Comparison of ENCODE assay signal across 11 mouse cellular contexts in genomic region chr14:121164866-121165265, GRCm38 (mm10).
DNase-seq lines count a peak whose midpoint lies in the region; ATAC-seq and TF ChIP-seq lines count a peak whose summit lies in the region.
"Had no signal": no experiment of that assay in that cellular context is flagged by ENCODE, and none has a peak within 500 bp of the region (broad histone marks: within the 10 kb centered on the region; RNA-seq: fewer than 3 reads in every experiment).

No protein-coding gene starts in this region.

- 73% methylated on average over 1 of the region's 1 CpGs for WGBS in liver, adult 2 months
- 73% methylated on average over 1 of the region's 1 CpGs for WGBS in liver, embryonic 11.5 days
- WGBS in intestine, embryonic 16.5 days = 71% methylated on average over 1 of the region's 1 CpGs

- H3K79me2 ChIP-seq in liver, adult 2 months (ENCODE audit: control insufficient read depth, insufficient read depth, low read length) = peaks cover 6% of the 10 kb centered on the region; the same call in 1 of the 2 replicates

- H3K36me3 ChIP-seq in liver, adult 2 months (ENCODE audit: control insufficient read depth, insufficient read depth, low read length) = no peaks in the 10 kb centered on the region
- H3K36me3 ChIP-seq in liver, embryonic 11.5 days (ENCODE audit: control insufficient read depth, insufficient read depth, low read length) = no peaks in the 10 kb centered on the region
- H3K36me3 ChIP-seq in intestine, embryonic 16.5 days (ENCODE audit: control insufficient read depth, insufficient read depth, low read length) = no peaks in the 10 kb centered on the region
- H3K36me3 ChIP-seq: midbrain, embryonic 13.5 days had no signal

- H3K4me3 ChIP-seq in liver, adult 2 months (ENCODE audit: insufficient read depth, low read depth, low read length) = no peak overlapping the region
- H3K4me3 ChIP-seq in liver, embryonic 11.5 days (ENCODE audit: low read depth, low read length) = no peak overlapping the region
- H3K4me3 ChIP-seq in intestine, embryonic 16.5 days (ENCODE audit: low read length) = no peak overlapping the region
- H3K4me3 ChIP-seq: midbrain, embryonic 13.5 days had no signal

- ATAC-seq in frontal cortex, adult (ENCODE audit: low TSS enrichment) = peak; percentile 8; the same call in 1 of the 2 replicates
- ATAC-seq in liver, embryonic 11.5 days (replicated peaks; ENCODE audit: low FRiP score) = no peak
- ATAC-seq in intestine, embryonic 16.5 days = no peak
- ATAC-seq in erythroid progenitor cell, adult 5-6 weeks (replicated peaks; ENCODE audit: low FRiP score, poor library complexity, severe bottlenecking) = no peak
- ATAC-seq: midbrain, embryonic 13.5 days had no signal

- DNase-seq in frontal cortex, postnatal 10 days (ENCODE audit: low spot score in 2 of 2) = no peak
- DNase-seq in liver, adult 2 months (ENCODE audit: extremely low read depth, low read depth, low spot score) = no peak
- DNase-seq in liver, embryonic 11.5 days (ENCODE audit: low spot score) = no peak
- DNase-seq in adipocyte (ENCODE audit: low spot score) = peak; percentile 93
- no peak for DNase-seq in right cerebral cortex, postnatal 36 days (ENCODE audit: low spot score in 2 of 2)
- DNase-seq: adrenal gland, adult 2 months; cerebellum, postnatal 25 days had no signal

- no peaks in the 10 kb centered on the region for H3K27me3 ChIP-seq in liver, adult 2 months (ENCODE audit: control insufficient read depth, insufficient read depth, low read length)
- no peaks in the 10 kb centered on the region for H3K27me3 ChIP-seq in liver, embryonic 11.5 days (replicated peaks; ENCODE audit: control insufficient read depth, insufficient read depth, low read length)
- H3K27me3 ChIP-seq in intestine, embryonic 16.5 days (replicated peaks; ENCODE audit: control insufficient read depth, insufficient read depth, low read length) = no peaks in the 10 kb centered on the region
- H3K27me3 ChIP-seq: midbrain, embryonic 13.5 days had no signal

- H3K9ac ChIP-seq in liver, adult 2 months (ENCODE audit: low read depth, low read length) = no peak overlapping the region
- H3K9ac ChIP-seq in liver, embryonic 11.5 days (ENCODE audit: low read depth, low read length) = no peak overlapping the region
- H3K9ac ChIP-seq in intestine, embryonic 16.5 days (ENCODE audit: low read depth, low read length) = no peak overlapping the region
- H3K9ac ChIP-seq: midbrain, embryonic 13.5 days had no signal

- no peak for TF ChIP-seq POLR2A in liver, adult 2 months (IDR thresholded peaks at IDR 0.05; ENCODE audit: extremely low read depth, insufficient read depth, low read length)

- no peak overlapping the region for H3K4me2 ChIP-seq in liver, embryonic 11.5 days
- H3K4me2 ChIP-seq in intestine, embryonic 16.5 days (ENCODE audit: low read depth, low read length) = no peak overlapping the region
- H3K4me2 ChIP-seq: midbrain, embryonic 13.5 days had no signal

- no peaks in the 10 kb centered on the region for H3K9me3 ChIP-seq in liver, embryonic 11.5 days (ENCODE audit: control insufficient read depth, low read length)
- no peaks in the 10 kb centered on the region for H3K9me3 ChIP-seq in intestine, embryonic 16.5 days (ENCODE audit: control insufficient read depth, low read length)
- H3K9me3 ChIP-seq: midbrain, embryonic 13.5 days had no signal

- H3K27ac ChIP-seq in liver, adult 2 months (replicated peaks; ENCODE audit: insufficient read depth, low read depth, low read length) = peak overlapping the region; percentile 35
- no peak overlapping the region for H3K27ac ChIP-seq in liver, embryonic 11.5 days (ENCODE audit: low read depth, low read length)
- H3K27ac ChIP-seq in intestine, embryonic 16.5 days (ENCODE audit: low read length) = peak overlapping the region; percentile 34
- H3K27ac ChIP-seq: midbrain, embryonic 13.5 days had no signal

- TF ChIP-seq CTCF in liver, adult 2 months (IDR thresholded peaks at IDR 0.05; ENCODE audit: low read depth, low read length) = no peak

- no peaks in the 10 kb centered on the region for H3K4me1 ChIP-seq in liver, adult 2 months (ENCODE audit: control insufficient read depth, insufficient read depth, low read length)
- H3K4me1 ChIP-seq in liver, embryonic 11.5 days (replicated peaks; ENCODE audit: control insufficient read depth, insufficient read depth, low read length) = 0 out of 2 replicates have a peak, but pooled peaks cover 2% of the 10 kb centered on the region
- no peaks in the 10 kb centered on the region for H3K4me1 ChIP-seq in intestine, embryonic 16.5 days (ENCODE audit: control insufficient read depth, insufficient read depth, low read length)
